Mouse (Mus musculus) left cerebral cortex, adult 6 months (tissue): ENCODE data around the gene Spag9. TPM values are rescaled to one million over a fixed set of nuclear protein-coding genes. Genes with fewer than 3 reads are reported as not detected.

Experiments used
- long read RNA-seq, 2 experiments: library from polyadenylated mRNA; unstranded; transcript quantifications; one replicate each; pipeline ENCODE4 v2.0.0; 2019 to 2020
- polyA plus RNA-seq: library from polyadenylated mRNA; unstranded; fragments of <200 nt; fragmentation: Nextera tagmentation; gene quantifications from 2 replicates; pipeline ENCODE4 v1.2.3, GENCODE M21; 2021

Spag9 gene
- polyA plus RNA-seq = 73.3 and 76.5 TPM in 2 replicates
- long read RNA-seq, experiment 1, full-length matches to known transcripts = 5 of 180 reads
- long read RNA-seq, experiment 1, partial matches to known transcripts = 129 of 180 reads
- long read RNA-seq, experiment 1, other reads (novel, unspliced or antisense) = 46 of 180 reads
- long read RNA-seq, experiment 2, partial matches to known transcripts = 119 of 128 reads
- long read RNA-seq, experiment 2, other reads (novel, unspliced or antisense) = 9 of 128 reads

GRCm38 (mm10) chr11:93995720-93996305, at the start of gene Spag9:
Spag9 (plus strand) TSS chr11:93996091.

GRCm38 (mm10) chr11:93956159-93956558, 39.7 kb upstream of the Spag9 start, which contains the start of gene Nme2:
Nme2 (minus strand) TSS chr11:93956259.

GRCm38 (mm10) chr11:93968005-93968847, 27.7 kb upstream of the Spag9 start, which contains the start of the genes Gm20390 and Nme1:
Gm20390 (minus strand) TSS chr11:93968293.
Nme1 (minus strand) TSS chr11:93968521.

Other genes starting within 250 kb of the Spag9 start
- 15.4 and 16.2 TPM in 2 replicates for gene Utp18, start 110.3 kb upstream of the Spag9 start, polyA plus RNA-seq
- gene Mbtd1, start 110.2 kb upstream of the Spag9 start, polyA plus RNA-seq = 1.3 and 2.6 TPM in 2 replicates
- 244 and 257 TPM in 2 replicates for gene Nme2, start 39.8 kb upstream of the Spag9 start, polyA plus RNA-seq
- gene Gm20390, start 27.8 kb upstream of the Spag9 start, polyA plus RNA-seq = 330 and 370 TPM in 2 replicates
- gene Nme1, start 27.6 kb upstream of the Spag9 start, polyA plus RNA-seq = 257 and 344 TPM in 2 replicates
- gene Tob1, start 215.4 kb downstream of the Spag9 start, polyA plus RNA-seq = 12.5 and 27.8 TPM in 2 replicates
- 0.30 and 0.40 TPM in 2 replicates for gene Wfikkn2, start 249.9 kb downstream of the Spag9 start, polyA plus RNA-seq